Comparison of ENCODE assay signal across 28 mouse cellular contexts in genomic region chr12:104857614-104858013, GRCm38 (mm10). TPM values are rescaled to one million over a fixed set of nuclear protein-coding genes. Genes with fewer than 3 reads are reported as not detected.
DNase-seq lines count a peak whose midpoint lies in the region; ATAC-seq and TF ChIP-seq lines count a peak whose summit lies in the region.
"Had no signal": no experiment of that assay in that cellular context is flagged by ENCODE, and none has a peak within 500 bp of the region (broad histone marks: within the 10 kb centered on the region; RNA-seq: fewer than 3 reads in every experiment).

No protein-coding gene starts in this region.

- 90% methylated on average over 10 of the region's 10 CpGs for WGBS in liver, adult 2 months
- WGBS in liver, postnatal 0 days (ENCODE audit: insufficient replicate concordance) = 74% methylated on average over 10 of the region's 10 CpGs

- peaks cover 68% of the 10 kb centered on the region for H3K79me2 ChIP-seq in liver, adult 2 months (ENCODE audit: control insufficient read depth, insufficient read depth, low read length)

- in situ Hi-C loops in ES-E14 (cut with MboI; ENCODE audit: low sequenced_read_pairs in 2 of 2, unreplicated experiment in 2 of 2) = no loop called here

- no peak for ATAC-seq in liver, postnatal 0 days
- ATAC-seq: forebrain, embryonic 13.5 days; forebrain, embryonic 16.5 days; hindbrain, postnatal 0 days had no signal

- no peak overlapping the region for H3K4me2 ChIP-seq in liver, postnatal 0 days (ENCODE audit: low read depth, low read length)
- H3K4me2 ChIP-seq: forebrain, embryonic 13.5 days; heart, embryonic 13.5 days; hindbrain, embryonic 14.5 days had no signal

- H3K36me3 ChIP-seq in liver, adult 2 months (ENCODE audit: control insufficient read depth, insufficient read depth, low read length) = no peaks in the 10 kb centered on the region
- no peaks in the 10 kb centered on the region for H3K36me3 ChIP-seq in liver, postnatal 0 days (replicated peaks; ENCODE audit: insufficient read depth, low read length)
- H3K36me3 ChIP-seq in ES-E14 (ENCODE audit: control insufficient read depth, insufficient read depth, low read length, poor library complexity, severe bottlenecking) = no peaks in the 10 kb centered on the region
- H3K36me3 ChIP-seq: forebrain, embryonic 10.5 days; heart, embryonic 10.5 days; heart, embryonic 13.5 days had no signal

- no peaks in the 10 kb centered on the region for H3K27me3 ChIP-seq in liver, adult 2 months (ENCODE audit: control insufficient read depth, insufficient read depth, low read length)
- H3K27me3 ChIP-seq in liver, postnatal 0 days (ENCODE audit: insufficient read depth, low read length) = no peaks in the 10 kb centered on the region
- H3K27me3 ChIP-seq: forebrain, embryonic 13.5 days; heart, embryonic 13.5 days had no signal

- no peak overlapping the region for H3K4me3 ChIP-seq in liver, adult 2 months (ENCODE audit: insufficient read depth, low read depth, low read length)
- no peak overlapping the region for H3K4me3 ChIP-seq in liver, postnatal 0 days (ENCODE audit: low read depth, low read length)
- H3K4me3 ChIP-seq in ES-E14 (ENCODE audit: insufficient read depth in 1 of 2, low read depth in 1 of 2, low read length in 2 of 2, poor library complexity in 1 of 2, severe bottlenecking in 1 of 2) = no peak overlapping the region
- no peak overlapping the region for H3K4me3 ChIP-seq in brown adipose tissue, adult 24 weeks (ENCODE audit: insufficient read depth, low read depth, low read length)
- H3K4me3 ChIP-seq: forebrain, embryonic 10.5 days; forebrain, embryonic 13.5 days; heart, adult 2 months; heart, embryonic 10.5 days; heart, embryonic 13.5 days had no signal

- H3K9me3 ChIP-seq in liver, postnatal 0 days (ENCODE audit: low read length) = no peaks in the 10 kb centered on the region
- no peaks in the 10 kb centered on the region for H3K9me3 ChIP-seq in ES-E14 (ENCODE audit: control insufficient read depth, insufficient read depth, low read depth, low read length)
- H3K9me3 ChIP-seq: forebrain, embryonic 13.5 days; heart, embryonic 10.5 days; heart, embryonic 13.5 days had no signal

- H3K4me1 ChIP-seq in liver, adult 2 months (ENCODE audit: control insufficient read depth, insufficient read depth, low read length) = peaks cover 83% of the 10 kb centered on the region
- H3K4me1 ChIP-seq in liver, postnatal 0 days (ENCODE audit: insufficient read depth) = peaks cover 6% of the 10 kb centered on the region
- H3K4me1 ChIP-seq in ES-E14 (ENCODE audit: control insufficient read depth in 2 of 2, insufficient read depth in 2 of 2, low read length in 2 of 2, poor library complexity in 1 of 2) = no peaks in the 10 kb centered on the region
- H3K4me1 ChIP-seq in brown adipose tissue, adult 24 weeks (ENCODE audit: control insufficient read depth, insufficient read depth, insufficient read length, low read length) = peaks cover 21% of the 10 kb centered on the region

- peak; percentile 38 for DNase-seq in kidney, postnatal 10 days
- DNase-seq in kidney, adult 8-10 months = no peak
- DNase-seq in liver, adult 2 months (ENCODE audit: extremely low read depth, low read depth, low spot score) = no peak
- no peak for DNase-seq in liver, postnatal 0 days
- no peak for DNase-seq in ES-E14 (ENCODE audit: low read depth, low spot score)
- DNase-seq in urinary bladder, postnatal 4 days (ENCODE audit: low spot score in 2 of 2) = no peak
- no peak for DNase-seq in spleen, postnatal 14 days (ENCODE audit: low spot score in 2 of 2)
- DNase-seq: adrenal gland, adult 2 months; adrenal gland, postnatal 14 days; B cell, adult 2 months; cerebellum, adult 11-12 months; cerebellum, adult 8-10 months; cerebellum, postnatal 10 days; cerebellum, postnatal 36 days; gastrocnemius, postnatal 10 days; gastrocnemius, postnatal 36 days; heart, adult 2 months; heart, postnatal 14 days; heart, postnatal 4 days had no signal

- no peak for TF ChIP-seq CTCF in liver, adult 2 months (IDR thresholded peaks at IDR 0.05; ENCODE audit: low read depth, low read length)
- TF ChIP-seq CTCF in liver, postnatal 0 days (IDR thresholded peaks at IDR 0.05; ENCODE audit: low read depth) = no peak

- no peak for TF ChIP-seq POLR2A in liver, adult 2 months (IDR thresholded peaks at IDR 0.05; ENCODE audit: extremely low read depth, insufficient read depth, low read length)

- peak overlapping the region; percentile 97 for H3K27ac ChIP-seq in liver, adult 2 months (replicated peaks; ENCODE audit: insufficient read depth, low read depth, low read length)
- H3K27ac ChIP-seq in liver, postnatal 0 days (ENCODE audit: low read depth) = no peak overlapping the region
- H3K27ac ChIP-seq in ES-E14 (ENCODE audit: insufficient read depth, low read depth, low read length, poor library complexity, severe bottlenecking) = no peak overlapping the region
- 0 out of 2 replicates have a peak overlapping the region, but pooled peaks have one; percentile 3 for H3K27ac ChIP-seq in brown adipose tissue, adult 24 weeks (replicated peaks; ENCODE audit: low read depth, low read length)
- H3K27ac ChIP-seq: forebrain, embryonic 10.5 days; forebrain, embryonic 13.5 days; heart, adult 2 months; heart, embryonic 10.5 days; heart, embryonic 13.5 days; hindbrain, embryonic 14.5 days; hindbrain, postnatal 0 days had no signal

- TF ChIP-seq EP300 in liver, postnatal 0 days (IDR thresholded peaks at IDR 0.05; ENCODE audit: low read depth) = no peak

- H3K9ac ChIP-seq in liver, adult 2 months (ENCODE audit: low read depth, low read length) = peak overlapping the region; percentile 35; the same call in 1 of the 2 replicates
- H3K9ac ChIP-seq in liver, postnatal 0 days (replicated peaks) = no peak overlapping the region
- no peak overlapping the region for H3K9ac ChIP-seq in ES-E14 (ENCODE audit: insufficient read depth, low read depth, low read length, poor library complexity, severe bottlenecking)
- H3K9ac ChIP-seq: forebrain, embryonic 13.5 days; heart, embryonic 13.5 days; hindbrain, embryonic 14.5 days had no signal

TF ChIP-seq in ES-E14, 5 proteins besides CTCF, POLR2A, EP300 and RAD21:
- TF ChIP-seq MAFK (IDR thresholded peaks at IDR 0.05; ENCODE audit: insufficient read depth, low read depth, low read length) (no peak), HCFC1 (IDR thresholded peaks at IDR 0.05; ENCODE audit: borderline replicate concordance, insufficient read depth, low read length) (peak; percentile 77)

RNA-seq across cellular contexts. Expression of gene Clmn, which starts 7.3 kb away (rescaled TPM):
- total RNA-seq in liver, adult 2 months (2014; rRNA removed) = 20.4 and 22.4 TPM in 2 replicates
- 12.1 and 13.7 TPM in 2 replicates for polyA plus RNA-seq in liver, adult 2 months (2012; rRNA removed)
- polyA plus RNA-seq in liver, postnatal 0 days (2015; fragmentation: Nextera tagmentation; extraction: Ambion mirVana) = 1.9 and 2.5 TPM in 2 replicates
- total RNA-seq in ES-E14 (2012; rRNA removed) = 3.1 and 4.2 TPM in 2 replicates
- 6.6 and 8.2 TPM in 2 replicates for polyA plus RNA-seq in brown adipose tissue, adult 24 weeks (2012; ENCODE audit: insufficient read depth, insufficient read length, missing spikeins)
- total RNA-seq: CH12.LX had no signal

Comparison
In these comparisons a context has a peak if more than half of its experiments do, and no peak if none do; other contexts are left out.
1. H3K27ac ChIP-seq: peak in liver, adult 2 months (single experiment) and brown adipose tissue, adult 24 weeks (single experiment); none in liver, postnatal 0 days (single experiment) and ES-E14 (single experiment).